Mouse (Mus musculus) layer of hippocampus, postnatal 25 days (tissue): Measurements from ENCODE around the gene Rbfox2. TPM values are rescaled to one million over a fixed set of nuclear protein-coding genes. Genes with fewer than 3 reads are reported as not detected.

Source experiments
- DNase-seq, 2 experiments: peaks; one replicate each; pipeline ENCODE4 v3.0.0; 2022; ENCODE audit warnings: mixed read lengths in 2 of 2, low spot score in 1 of 2; ENCODE audit errors: extremely low spot score in 1 of 2
- total RNA-seq, 2 experiments: library from RNA; stranded (reverse); gene quantifications; 2 replicates each; pipeline ENCODE4 v1.2.3; 2021

Rbfox2 gene
- total RNA-seq, 2 experiments from 2014 or later: 220 to 233 TPM

GRCm38 (mm10) chr15:77332272-77332991 is 25.6 kb upstream of the Rbfox2 start:
- DNase-seq: peak; percentile 31 to 51

DNA sequence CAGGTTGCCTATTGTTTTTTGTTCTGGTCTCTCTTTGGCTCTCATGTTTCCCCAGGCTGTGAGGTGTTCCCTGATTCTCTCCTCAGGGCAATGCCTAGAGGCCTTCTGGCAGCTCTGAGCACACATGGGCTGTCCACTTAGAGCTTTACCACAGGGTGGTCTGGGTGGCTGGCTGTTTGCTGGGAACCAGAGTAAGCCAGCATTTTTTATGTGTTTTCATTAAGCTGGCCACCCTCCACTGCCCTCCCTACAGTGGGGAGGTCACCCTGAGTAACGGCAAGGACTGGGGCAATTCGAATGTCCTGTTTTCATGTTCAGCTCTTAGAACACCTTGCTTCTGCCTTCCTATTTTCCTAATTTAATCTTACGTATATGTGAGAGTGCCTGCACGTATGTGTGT is 24.6 kb upstream of the Rbfox2 start:
- no peak for DNase-seq

- no peak for DNase-seq
Observed at GRCm38 (mm10) chr15:77329681-77330180, 22.9 kb upstream of the Rbfox2 start.

DNA sequence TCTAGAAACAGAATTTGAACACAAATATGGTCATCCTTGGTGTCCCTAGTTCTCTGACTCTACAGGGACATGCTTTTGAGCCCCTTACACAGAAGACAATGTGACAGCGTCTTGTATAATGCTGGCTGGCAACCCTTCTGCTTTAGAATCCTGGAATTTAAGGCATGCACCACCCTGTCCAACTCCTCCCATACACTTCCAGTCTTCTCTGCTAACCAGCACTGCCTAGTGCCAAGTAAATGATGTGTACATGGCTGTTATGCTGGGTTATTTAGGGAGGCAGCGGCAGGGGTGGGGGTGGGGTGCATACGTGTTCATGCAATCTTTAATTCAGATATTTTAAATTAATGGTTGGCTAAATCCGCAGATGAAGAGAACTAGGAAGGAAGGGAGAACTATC is 19.6 kb upstream of the Rbfox2 start:
- DNase-seq: no peak

GRCm38 (mm10) chr15:77324426-77324825 is 17.6 kb upstream of the Rbfox2 start:
- DNase-seq: no peak

DNA sequence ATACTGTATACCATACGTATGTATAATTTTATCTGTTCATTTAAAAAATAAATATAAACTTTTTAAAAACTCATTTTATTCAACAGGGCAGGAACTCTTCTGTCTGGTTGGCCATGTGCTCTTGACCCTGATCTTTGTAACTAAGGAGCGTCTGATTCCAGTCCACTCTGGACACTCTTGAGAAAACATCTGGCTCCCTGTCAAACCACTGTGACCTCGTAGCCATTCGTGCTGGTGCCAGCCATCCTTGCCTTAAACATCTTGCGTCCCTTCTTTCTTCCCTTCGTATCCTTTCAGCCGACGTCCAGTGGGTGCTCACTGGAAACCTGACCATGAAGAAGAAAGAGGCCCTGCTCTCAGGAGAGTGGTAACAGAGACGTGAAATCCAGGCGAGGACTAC is 16.4 kb upstream of the Rbfox2 start:
- DNase-seq: no peak

- no peak for DNase-seq
Observed at GRCm38 (mm10) chr15:77313701-77314100, 6.9 kb upstream of the Rbfox2 start.

DNA sequence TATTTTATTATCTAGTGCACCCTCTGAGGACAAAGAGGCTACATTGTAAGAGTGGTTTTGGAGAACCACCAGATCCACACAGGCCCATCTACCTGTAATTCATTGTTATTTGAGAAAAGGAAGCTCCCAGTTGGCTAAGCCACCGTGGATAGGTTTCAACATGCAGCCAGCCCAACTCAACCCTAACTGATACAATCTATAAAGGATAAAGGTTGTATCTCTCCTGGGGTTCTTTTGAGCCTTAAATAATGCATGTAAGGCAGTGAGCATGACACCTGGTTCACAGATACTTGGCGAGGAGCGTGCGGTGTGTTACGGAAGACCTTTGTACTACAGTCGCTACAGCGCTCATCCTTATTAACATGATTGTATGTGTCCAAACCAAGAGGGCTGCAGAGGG is 6.0 kb upstream of the Rbfox2 start:
- no peak for DNase-seq

- no peak for DNase-seq
Observed at GRCm38 (mm10) chr15:77307767-77308495, 1.1 kb upstream of the Rbfox2 start.

DNA sequence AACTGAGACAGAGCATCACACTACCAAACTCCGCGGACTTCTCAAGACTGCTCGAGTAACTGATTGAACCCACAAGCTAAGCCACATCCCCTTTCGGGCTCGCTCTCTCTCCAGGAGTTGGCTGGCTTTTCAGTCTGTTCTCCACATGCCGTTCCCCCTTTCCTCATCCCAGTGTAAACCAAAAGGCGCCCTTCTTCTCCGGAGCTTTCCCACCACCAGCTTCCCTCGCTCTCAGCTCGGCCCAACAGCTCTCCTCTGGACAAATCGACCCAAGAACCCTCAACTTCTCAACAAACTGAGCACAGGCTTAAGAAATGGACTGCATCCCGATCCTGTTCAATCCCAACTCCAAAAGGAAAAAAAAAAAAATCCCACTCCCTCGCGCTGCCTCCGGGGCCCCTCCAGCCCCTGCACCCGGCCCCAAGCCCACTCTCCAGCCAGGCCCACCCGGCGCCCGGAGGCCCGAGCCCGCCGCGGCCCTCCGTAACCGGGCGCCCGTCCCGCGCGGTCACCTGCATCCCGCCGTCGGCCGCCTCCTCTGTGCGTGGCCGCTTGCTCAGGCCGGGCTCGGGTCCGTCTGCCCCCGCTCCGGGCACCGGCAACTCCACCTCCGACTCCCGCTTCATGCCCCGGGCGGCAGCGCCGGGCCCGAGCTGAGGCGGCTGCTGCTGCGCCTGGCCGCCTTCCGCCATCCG is 805 bp downstream of the Rbfox2 start:
- DNase-seq: peak; percentile 14 to 20

DNA sequence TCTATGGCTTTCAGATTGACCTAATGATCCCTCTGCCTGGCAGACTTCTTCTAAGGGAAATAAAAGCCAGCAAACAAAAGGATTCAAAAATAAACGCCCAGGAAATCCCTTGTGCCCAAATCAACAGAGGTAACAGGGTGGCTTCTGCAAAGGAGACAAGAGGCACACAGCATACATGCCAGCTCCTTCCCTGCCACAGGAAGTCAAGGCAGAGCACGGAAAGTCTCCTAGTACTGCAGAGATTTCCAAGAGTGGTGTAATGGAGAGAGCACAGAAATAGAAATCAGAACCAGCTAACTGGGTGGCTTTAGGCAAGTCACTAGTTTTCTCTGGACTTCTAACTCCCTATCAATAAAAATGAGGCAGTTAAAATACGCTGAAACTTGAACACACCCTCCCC is 1.8 kb downstream of the Rbfox2 start:
- DNase-seq: no peak

DNA sequence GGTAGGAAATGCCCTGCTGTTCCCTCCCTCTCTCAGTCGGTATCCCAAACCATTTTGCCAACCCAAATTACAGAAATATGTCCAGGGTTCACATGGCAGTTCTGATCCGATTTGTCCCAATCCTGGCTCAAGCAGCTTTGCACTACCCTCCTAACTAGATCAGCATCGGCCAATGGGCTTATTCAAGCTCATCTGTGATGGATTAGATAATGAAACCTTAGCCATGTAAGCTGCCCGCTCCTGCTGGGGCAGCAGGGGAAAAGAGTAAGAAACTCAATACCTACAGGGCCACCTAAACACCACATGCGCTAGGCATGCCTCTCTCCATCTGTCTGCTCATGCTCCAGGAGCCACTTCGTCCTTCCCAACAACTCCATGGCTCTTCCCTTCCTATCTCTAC is 5.7 kb downstream of the Rbfox2 start:
- no peak for DNase-seq

- no peak for DNase-seq
Observed at GRCm38 (mm10) chr15:77298564-77298963, 8.2 kb downstream of the Rbfox2 start.

DNA sequence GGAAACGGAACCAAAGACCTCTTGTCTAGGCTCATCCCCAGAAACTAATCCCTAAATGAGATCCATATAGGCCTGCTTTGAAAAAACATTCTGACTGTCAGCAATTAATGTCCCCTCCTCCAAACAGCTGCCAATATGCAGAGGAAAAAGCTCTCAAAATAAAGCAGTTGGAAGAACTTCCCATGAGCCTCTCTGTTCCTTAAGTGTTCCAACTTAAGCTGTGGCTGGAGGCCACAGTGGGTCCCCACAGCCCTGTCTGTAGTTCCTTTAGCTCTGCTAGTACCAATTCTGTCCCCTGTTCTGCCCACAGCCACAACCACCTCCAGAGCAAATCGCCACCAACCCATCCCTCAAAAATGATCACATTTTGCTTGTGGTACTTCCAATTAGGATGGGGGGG is 10.2 kb downstream of the Rbfox2 start:
- DNase-seq: no peak

- no peak for DNase-seq
Observed at GRCm38 (mm10) chr15:77293493-77293892, 13.3 kb downstream of the Rbfox2 start.

DNA sequence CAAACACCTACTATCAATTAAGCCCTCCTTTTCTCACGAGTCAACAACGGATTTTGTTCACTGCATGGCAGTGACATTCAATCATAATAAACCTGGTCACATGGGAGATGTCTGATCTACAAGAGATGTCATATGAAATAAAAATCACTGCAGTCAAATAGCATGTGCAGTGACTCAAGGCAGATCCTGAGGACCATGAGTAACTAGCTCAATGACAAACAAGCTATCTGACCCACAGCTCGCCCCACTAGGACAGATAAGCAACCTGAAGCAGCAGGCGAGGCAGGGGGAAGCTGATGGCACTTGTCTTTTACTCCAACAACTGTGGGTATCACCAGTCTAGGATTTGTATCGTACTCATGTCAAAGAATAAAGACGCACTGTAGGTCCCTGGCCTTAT is 14.4 kb downstream of the Rbfox2 start:
- no peak for DNase-seq

GRCm38 (mm10) chr15:77291471-77291870 is 15.3 kb downstream of the Rbfox2 start:
- no peak for DNase-seq

DNA sequence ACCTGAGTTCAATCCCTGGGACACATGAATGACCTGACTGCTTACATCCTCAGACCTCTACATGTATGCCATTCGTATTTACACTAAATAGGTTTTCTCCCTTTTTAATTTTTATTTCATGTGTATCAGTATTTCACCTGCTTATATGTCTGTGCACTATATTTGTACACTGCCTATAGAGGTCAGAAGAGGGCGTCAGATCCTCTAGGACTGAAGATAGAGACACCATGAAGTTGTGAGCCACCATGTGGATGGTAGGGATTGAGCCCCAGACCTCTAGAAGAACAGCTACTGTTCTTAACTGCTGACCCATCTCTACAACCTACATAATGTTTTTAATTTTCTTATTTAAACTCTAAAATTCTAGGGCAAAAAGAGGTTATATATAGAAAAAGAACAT is 16.5 kb downstream of the Rbfox2 start:
- no peak for DNase-seq

DNA sequence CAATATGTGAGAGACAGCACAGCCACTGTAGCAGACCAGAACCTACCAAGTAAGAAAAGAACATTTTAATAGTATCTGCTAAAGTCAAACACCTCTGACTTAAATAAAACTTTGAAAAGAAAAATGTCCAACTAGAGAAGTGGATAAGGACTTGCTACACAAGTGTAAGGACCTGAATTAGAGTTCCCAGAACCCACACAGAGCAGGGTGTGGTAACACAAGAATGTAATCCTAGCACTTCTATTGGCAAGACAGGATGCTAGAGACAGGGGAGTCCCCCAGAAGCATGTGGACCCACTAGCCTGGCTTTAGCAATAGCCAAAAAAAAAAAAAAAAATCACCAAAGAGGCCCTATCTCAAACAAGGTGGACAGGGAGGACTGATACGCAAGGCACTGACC is 26.7 kb downstream of the Rbfox2 start:
- DNase-seq: no peak

- DNase-seq: no peak
Observed at GRCm38 (mm10) chr15:77278825-77279224, 28.0 kb downstream of the Rbfox2 start.
